Mouse (Mus musculus) mature B cell (primary cell): ENCODE measurements around the gene Rps6ka2.
"Not testable (repeated sequence)": the region's sequence is repeated elsewhere in the genome, so short reads cannot be mapped to it uniquely, and the experiment has no call there.

Experiments
- in situ Hi-C: fragments of 300-500 bp; cut with MboI; formaldehyde crosslinking; loops from 2 replicates; pipeline ENCODE4 v1.14.3; 2019

The Rps6ka2 gene

DNA sequence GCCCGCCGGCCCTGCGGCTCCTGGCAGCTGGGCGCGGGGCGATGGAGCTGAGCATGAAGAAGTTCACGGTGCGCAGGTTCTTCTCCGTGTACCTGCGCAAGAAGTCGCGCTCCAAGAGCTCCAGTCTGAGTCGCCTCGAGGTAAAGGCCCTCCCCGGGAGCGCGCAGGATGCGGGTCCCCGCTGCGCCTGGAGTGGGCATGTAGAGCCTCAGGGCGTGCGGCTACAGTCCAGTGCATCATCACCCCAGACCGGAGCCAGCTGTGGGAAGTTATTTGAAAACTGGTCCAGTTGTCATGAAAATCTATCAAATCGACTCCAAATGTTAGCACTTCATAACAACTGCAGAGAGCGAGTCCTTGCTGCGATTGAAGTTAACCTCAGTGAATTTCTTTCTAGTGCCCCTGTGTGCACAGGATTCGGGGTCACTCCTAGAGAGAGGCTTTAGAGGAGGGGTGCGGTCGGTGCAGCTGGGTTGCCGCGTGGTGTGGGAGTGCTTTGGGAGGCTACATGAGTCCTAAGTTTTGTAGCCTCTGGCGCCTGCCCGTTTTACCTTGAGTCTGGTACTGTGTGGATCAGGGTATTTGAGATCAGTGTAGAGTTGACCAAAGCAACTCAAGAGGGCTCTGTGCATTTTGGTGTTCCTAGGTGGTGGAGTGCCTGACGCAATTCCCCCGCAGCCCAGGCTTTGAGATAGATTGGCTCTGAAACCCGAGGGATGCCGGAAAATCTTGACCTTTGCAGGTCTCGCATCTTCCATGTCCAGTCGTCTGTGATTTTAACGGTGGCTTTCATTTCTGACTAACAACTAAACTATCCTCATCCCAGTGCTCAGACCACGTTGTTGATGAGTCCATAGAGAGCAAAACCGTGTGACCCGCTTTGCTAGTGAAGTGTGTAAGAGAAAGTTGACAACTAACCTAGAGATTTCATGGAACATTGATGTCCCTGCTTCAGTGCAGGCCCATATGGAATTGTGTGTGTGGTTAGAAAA, 685 bp downstream of the Rps6ka2 start:
- in situ Hi-C loops: loop anchor here (25.0 kb wide), 1 partner anchor 433 kb away; no protein-coding TSS in a partner anchor

GRCm38 (mm10) chr17:7173331-7174028, 3.6 kb downstream of the Rps6ka2 start:
- in situ Hi-C loops: loop anchor here (25.0 kb wide), 1 partner anchor 436 kb away; no protein-coding TSS in a partner anchor

DNA sequence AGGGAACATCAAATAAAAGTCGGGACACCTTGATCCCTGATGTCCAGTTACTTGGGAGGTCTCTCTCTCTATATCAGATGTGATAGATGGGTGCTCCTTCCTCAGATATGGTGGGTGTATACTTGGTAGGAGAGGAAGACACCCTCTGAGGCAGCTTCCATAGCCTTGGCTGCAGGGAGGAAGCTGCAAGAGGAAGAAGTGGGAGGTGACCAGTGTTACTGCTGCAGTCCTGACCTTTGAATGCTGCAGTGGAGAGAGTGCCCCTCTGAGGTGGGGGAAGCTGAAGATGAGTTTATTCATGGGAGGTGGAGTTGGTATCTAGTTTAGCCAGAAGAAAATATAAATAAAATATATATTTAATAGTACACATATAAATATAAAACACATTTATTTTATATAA, 5.4 kb downstream of the Rps6ka2 start:
- in situ Hi-C loops: no loop called here

DNA sequence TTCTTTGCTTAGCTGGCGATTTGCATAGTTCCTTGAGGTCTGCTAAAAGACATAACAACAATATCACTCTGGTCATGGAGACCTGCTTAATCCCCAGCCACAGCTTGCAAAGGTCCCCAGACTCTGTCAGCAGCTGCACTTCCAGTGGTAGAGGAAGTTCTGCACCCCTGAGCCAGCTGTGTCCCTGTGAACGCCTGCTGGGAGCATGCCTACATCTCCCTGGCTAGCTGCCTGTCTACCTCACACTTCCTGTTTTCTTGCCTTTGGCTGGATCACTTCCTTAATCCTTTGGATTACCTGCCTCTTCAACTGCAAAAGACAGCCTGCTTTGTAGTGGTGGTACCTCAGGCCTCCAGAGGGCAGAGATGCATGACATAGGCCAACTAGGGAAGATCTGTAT, 6.5 kb downstream of the Rps6ka2 start:
- in situ Hi-C loops: no loop called here

GRCm38 (mm10) chr17:7178196-7178595, 8.3 kb downstream of the Rps6ka2 start:
- in situ Hi-C loops: no loop called here

- in situ Hi-C loops: no loop called here
These were observed 12.3 kb downstream of the Rps6ka2 start for GRCm38 (mm10) chr17:7182187-7182586.

DNA sequence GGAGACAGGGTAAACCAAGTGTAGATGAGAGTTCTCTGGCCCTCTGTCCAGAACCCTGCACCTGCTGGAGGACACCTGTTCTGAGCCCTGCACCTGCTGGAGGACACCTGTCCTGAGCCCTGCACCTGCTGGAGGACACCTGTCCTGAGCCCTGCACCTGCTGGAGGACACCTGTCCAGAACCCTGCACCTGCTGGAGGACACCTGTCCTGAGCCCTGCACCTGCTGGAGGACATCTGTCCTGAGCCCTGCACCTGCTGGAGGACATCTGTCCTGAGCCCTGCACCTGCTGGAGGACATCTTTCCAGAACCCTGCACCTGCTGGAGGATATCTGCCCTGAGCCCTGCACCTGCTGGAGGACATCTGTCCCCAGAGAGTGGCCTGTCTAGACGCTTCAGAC, 17.1 kb downstream of the Rps6ka2 start:
- in situ Hi-C loops: not testable (repeated sequence)

- in situ Hi-C loops: no loop called here
These were observed 19.5 kb downstream of the Rps6ka2 start for GRCm38 (mm10) chr17:7189425-7189824.

- in situ Hi-C loops: no loop called here
These were observed 20.1 kb downstream of the Rps6ka2 start for GRCm38 (mm10) chr17:7189975-7190374.

GRCm38 (mm10) chr17:7194140-7194840, 24.4 kb downstream of the Rps6ka2 start:
- in situ Hi-C loops: no loop called here

DNA sequence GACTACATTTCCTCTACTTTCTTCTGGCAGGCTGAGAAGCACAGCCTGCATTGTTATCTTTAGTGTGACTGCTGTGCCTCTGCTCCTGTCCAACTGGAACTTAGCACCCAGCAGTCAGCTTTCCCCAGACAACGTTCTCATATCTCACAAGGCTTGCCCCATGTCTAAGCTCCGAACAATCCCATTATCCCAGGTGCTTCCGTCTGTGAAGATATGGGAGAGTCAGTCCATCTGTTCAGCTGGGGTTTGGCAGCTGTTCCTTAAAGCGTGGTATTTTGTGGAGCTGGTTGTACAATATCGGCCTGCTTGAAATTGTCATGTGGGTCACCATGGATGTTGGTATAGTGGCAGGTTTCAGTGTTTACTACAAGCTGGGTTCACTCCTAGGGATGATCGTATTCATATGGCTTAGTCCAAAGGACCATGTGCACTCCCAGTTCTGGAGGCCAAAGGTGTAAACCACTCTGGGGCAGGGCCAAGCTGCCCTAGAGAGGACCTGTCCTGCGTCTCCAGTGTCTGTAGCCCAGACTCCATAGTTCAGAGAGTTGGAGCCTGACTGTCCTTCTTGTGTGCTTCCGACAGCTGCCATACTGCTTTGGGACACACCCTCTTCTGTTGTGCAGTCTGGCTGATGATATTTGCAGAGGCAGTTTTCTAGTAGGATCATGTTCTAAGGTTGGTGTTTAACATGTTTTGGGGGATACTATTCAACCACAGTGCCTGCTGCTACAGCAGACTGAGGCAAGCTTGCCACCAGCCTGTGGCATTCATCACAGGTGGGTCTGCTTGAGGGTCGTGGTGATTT, 27.4 kb downstream of the Rps6ka2 start:
- in situ Hi-C loops: no loop called here

- in situ Hi-C loops: no loop called here
These were observed 35.0 kb downstream of the Rps6ka2 start for GRCm38 (mm10) chr17:7204771-7205406.

DNA sequence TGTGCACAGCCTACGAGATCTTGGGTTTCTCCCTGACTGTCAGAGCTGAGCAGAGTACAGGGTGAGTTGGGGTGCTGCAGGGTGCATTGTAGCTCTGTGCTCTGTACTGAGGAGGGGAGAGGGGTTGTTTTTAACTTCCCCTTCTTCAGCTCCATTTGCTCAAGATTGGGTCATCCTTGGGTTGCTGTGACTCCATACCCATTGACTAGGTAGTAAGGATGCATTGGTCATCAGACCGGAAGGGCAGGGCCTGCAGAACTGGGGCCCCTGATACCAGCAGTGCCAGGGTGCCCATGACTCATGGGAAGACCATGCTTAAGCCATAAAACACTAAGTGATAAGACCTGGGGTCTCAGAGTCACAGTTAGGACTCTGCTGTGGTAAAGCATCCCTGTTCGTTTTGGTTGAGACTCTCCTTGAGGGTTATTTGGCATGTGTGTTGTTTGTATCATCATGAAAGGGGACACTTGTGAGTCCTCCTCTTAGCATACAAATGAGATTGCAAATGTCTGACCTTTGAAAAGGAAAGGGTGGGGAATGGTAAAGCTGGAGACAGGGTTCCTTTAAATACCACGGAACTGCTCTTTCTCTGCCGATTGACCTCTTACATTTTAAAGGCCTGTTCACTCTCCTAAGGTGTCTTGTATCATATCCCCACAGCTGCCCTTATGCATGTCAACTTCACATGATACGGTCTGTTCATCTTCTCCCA, 36.7 kb downstream of the Rps6ka2 start:
- in situ Hi-C loops: no loop called here

DNA sequence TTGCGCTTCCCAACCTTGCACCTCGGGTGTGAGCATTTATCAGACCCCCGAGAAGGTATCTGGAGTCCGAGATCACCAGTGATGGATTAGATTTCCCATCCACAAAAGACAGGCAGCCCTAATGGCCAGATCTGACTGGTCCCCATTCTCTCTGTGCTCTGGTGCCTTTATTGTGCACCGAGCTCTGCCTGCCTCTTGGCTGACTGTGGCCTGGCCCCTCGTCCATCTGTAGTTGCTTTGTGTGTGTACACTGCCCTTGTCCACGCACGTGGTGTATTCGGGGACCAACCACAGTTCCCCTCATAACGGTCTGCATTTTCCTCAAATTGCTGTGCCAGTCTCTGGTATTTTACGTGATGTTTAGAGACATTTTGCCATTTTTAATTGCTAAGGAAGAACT, 40.7 kb downstream of the Rps6ka2 start:
- in situ Hi-C loops: no loop called here

GRCm38 (mm10) chr17:7211893-7212292, 42.0 kb downstream of the Rps6ka2 start:
- in situ Hi-C loops: no loop called here

DNA sequence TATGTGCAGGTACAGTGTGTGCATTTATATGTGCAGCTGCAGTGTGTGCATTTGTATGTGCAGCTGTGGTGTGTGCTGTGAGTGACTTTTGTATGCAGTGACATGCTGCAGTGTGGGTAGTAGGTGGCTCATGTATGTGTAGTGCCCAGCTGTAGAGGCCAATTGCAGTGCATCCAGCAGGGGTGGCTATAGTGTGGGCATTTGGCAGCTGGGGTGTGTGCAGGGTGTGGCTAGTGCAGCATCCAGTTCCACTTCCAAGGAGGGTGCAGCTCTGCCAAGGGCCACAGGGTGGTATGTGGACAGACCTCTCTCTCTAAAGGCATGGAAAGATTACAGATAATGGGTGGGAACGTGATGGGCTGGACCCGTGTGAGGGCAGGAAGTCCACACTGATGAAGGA, 43.3 kb downstream of the Rps6ka2 start:
- in situ Hi-C loops: no loop called here

DNA sequence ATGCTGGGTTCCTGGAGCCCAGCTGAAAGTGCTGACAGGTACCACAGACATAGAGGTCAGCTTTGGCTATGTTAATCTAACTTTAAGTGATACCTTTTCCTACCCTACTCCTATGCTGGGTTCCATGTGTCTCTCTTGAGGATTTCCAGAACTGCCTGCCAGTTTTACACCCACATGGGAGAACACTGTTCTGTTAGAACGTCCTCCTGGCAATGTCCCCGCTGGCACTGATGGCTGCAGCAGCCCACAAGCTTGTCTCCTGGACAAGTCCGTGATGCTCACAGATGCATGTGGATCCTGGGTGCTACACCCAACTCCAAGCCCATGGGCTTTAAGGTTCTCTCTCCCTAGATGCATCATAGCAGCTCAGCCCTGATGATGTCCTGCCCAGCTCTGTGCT, 44.1 kb downstream of the Rps6ka2 start:
- in situ Hi-C loops: no loop called here

- in situ Hi-C loops: no loop called here
These were observed 47.9 kb downstream of the Rps6ka2 start for GRCm38 (mm10) chr17:7217791-7218329.

DNA sequence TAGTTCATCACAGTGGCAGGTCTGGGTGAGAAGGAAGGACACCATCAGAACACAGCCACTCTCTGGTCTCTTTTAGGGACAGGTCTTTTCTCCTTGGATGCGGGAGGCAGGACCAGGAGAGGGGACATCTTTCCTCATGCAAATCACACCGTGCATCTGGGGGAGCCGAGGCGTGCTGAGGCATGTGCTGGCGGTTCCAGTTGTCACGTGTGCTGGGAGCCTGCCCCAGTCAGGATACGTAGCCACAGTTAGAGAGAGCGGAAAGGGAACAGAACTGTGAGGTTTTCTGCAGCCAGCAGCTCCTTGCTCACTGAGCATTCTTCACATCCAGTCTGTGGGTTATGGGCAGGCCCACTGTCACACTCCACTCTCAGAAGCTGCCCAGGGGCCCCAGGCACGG, 48.5 kb downstream of the Rps6ka2 start:
- in situ Hi-C loops: no loop called here
